In genomic region chrX:144314041-144314440, GRCm38 (mm10) we compare ENCODE assay signal across 33 mouse cellular contexts.
"Had no signal": no experiment of that assay in that cellular context is flagged by ENCODE, and none has a peak within 500 bp of the region (broad histone marks: within the 10 kb centered on the region; RNA-seq: fewer than 3 reads in every experiment).

No protein-coding gene starts in this region.

- ATAC-seq: liver, embryonic 12.5 days; liver, postnatal 0 days; lung, postnatal 0 days; midbrain, embryonic 13.5 days; midbrain, embryonic 15.5 days; midbrain, embryonic 16.5 days had no signal

- H3K9me3 ChIP-seq: limb, embryonic 10.5 days; limb, embryonic 12.5 days; limb, embryonic 13.5 days; limb, embryonic 15.5 days; liver, embryonic 12.5 days; liver, embryonic 13.5 days; liver, embryonic 15.5 days; lung, embryonic 15.5 days; midbrain, embryonic 12.5 days; midbrain, embryonic 13.5 days; midbrain, embryonic 15.5 days; neural tube, embryonic 12.5 days; neural tube, embryonic 13.5 days had no signal

- H3K4me2 ChIP-seq: limb, embryonic 12.5 days; limb, embryonic 13.5 days; limb, embryonic 15.5 days; liver, embryonic 11.5 days; liver, embryonic 12.5 days; liver, embryonic 13.5 days; liver, embryonic 15.5 days; lung, embryonic 14.5 days; lung, embryonic 15.5 days; midbrain, embryonic 11.5 days; midbrain, embryonic 12.5 days; midbrain, embryonic 13.5 days; midbrain, embryonic 15.5 days; neural tube, embryonic 12.5 days; neural tube, embryonic 13.5 days had no signal

- H3K27ac ChIP-seq: limb, embryonic 10.5 days; limb, embryonic 12.5 days; limb, embryonic 13.5 days; limb, embryonic 15.5 days; liver, embryonic 12.5 days; liver, embryonic 13.5 days; liver, embryonic 14.5 days; liver, embryonic 15.5 days; macrophage; midbrain, embryonic 10.5 days; midbrain, embryonic 12.5 days; midbrain, embryonic 13.5 days; midbrain, embryonic 15.5 days; neural tube, embryonic 12.5 days; neural tube, embryonic 13.5 days had no signal

- H3K36me3 ChIP-seq: limb, embryonic 10.5 days; limb, embryonic 12.5 days; limb, embryonic 13.5 days; limb, embryonic 15.5 days; liver, embryonic 12.5 days; liver, embryonic 13.5 days; liver, embryonic 15.5 days; lung, embryonic 15.5 days; midbrain, embryonic 10.5 days; midbrain, embryonic 12.5 days; midbrain, embryonic 13.5 days; midbrain, embryonic 15.5 days; neural tube, embryonic 12.5 days; neural tube, embryonic 13.5 days had no signal

- H3K4me3 ChIP-seq: limb, embryonic 10.5 days; limb, embryonic 12.5 days; limb, embryonic 13.5 days; limb, embryonic 15.5 days; liver, embryonic 12.5 days; liver, embryonic 13.5 days; liver, embryonic 15.5 days; lung, embryonic 15.5 days; megakaryocyte, embryonic 14.5 days; midbrain, embryonic 10.5 days; midbrain, embryonic 12.5 days; midbrain, embryonic 13.5 days; midbrain, embryonic 15.5 days; myocyte; neural tube, embryonic 12.5 days; neural tube, embryonic 13.5 days had no signal

- DNase-seq: left cerebral cortex, postnatal 4 days; liver; liver, embryonic 13.5 days; liver, postnatal 0 days; lung, adult 18-20 months; lung, adult 2 months; lung, postnatal 10 days; lung, postnatal 14 days; lung, postnatal 36 days; lung, postnatal 4 days; midbrain, embryonic 14.5 days had no signal

- H3K4me1 ChIP-seq: limb, embryonic 12.5 days; limb, embryonic 13.5 days; limb, embryonic 15.5 days; liver, embryonic 15.5 days; lung, embryonic 15.5 days; midbrain, embryonic 10.5 days; midbrain, embryonic 12.5 days; midbrain, embryonic 13.5 days; midbrain, embryonic 15.5 days; neural tube, embryonic 12.5 days; neural tube, embryonic 13.5 days had no signal

- H3K9ac ChIP-seq: limb, embryonic 12.5 days; limb, embryonic 13.5 days; limb, embryonic 15.5 days; liver, embryonic 12.5 days; liver, embryonic 13.5 days; liver, embryonic 14.5 days; liver, embryonic 15.5 days; liver, postnatal 0 days; lung, embryonic 14.5 days; lung, embryonic 15.5 days; midbrain, embryonic 12.5 days; midbrain, embryonic 13.5 days; midbrain, embryonic 15.5 days; neural tube, embryonic 12.5 days; neural tube, embryonic 13.5 days had no signal

- H3K27me3 ChIP-seq: limb, embryonic 15.5 days; liver, embryonic 13.5 days; liver, embryonic 15.5 days; lung, embryonic 15.5 days; midbrain, embryonic 12.5 days; midbrain, embryonic 13.5 days; midbrain, embryonic 15.5 days; neural tube, embryonic 12.5 days; neural tube, embryonic 13.5 days had no signal
